Mouse (Mus musculus) neural tube, embryonic 10.5 days (tissue): ENCODE measurements around the gene Olfr967.
"Not testable (repeated sequence)": the region's sequence is repeated elsewhere in the genome, so short reads cannot be mapped to it uniquely, and the experiment has no call there.

Experiments used
- DNase-seq: peaks from one replicate; pipeline ENCODE4 v3.0.0-alpha.2; 2017; ENCODE audit warnings: low spot score; ENCODE audit errors: extremely low spot score

Gene Olfr967

DNA sequence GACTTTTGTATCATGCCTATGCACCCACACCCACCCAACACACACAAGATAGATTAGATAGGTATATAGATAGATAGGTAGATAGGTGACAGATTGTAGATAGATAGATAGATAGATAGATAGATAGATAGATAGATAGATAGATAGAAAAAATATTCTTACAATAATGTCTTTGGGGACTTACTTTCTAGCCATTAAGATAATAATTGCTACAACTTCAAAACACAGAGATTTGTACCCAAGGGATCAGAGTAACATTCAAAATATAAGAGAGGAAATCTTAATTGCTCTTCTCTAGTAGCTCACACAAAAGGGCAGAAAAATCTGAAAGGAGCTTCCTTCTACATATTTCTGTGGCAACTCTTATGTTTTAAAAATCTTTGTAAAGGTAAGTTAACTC, at the start of gene Olfr967:
Gene Olfr967 (plus strand): TSS at position 301 of the 400 bp plus-strand sequence.
- DNase-seq = no peak

DNA sequence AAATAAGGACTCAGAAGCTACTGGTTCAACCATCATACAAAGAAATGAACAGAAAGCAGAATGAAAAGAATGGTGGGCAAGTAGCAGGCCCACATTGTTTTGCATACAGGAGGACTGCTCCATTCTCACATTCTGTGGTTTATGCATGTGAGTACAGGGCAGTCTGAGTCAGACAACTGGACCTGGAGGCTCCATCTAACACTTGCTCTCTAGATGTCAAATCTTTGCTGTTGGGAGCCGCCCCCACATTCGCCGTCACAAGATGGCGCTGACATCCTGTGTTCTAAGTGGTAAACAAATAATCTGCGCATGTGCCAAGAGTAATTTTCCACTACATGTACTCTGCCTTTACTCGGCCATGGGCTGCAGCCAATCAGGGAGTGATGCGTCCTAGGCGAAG, 44.9 kb upstream of the Olfr967 start:
- not testable (repeated sequence) for DNase-seq

DNA sequence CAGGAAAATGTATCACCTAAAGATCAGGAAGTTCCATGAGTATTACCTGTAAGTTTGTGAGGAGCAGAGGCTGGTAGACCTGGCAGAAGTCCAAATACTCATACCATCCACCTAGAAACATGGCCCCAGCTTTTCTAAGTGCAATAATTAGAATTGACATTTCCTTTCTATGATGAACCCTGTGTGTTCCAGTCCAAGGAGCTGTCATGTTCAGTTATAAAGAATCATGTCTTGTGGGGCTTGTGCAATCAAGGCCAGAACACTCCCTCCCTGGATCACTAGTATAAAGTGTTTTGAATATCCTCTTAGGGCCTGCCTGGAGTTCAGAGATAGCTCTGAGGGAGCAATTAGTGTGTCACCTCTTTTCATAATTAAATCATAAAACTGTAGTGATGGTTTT, 39.0 kb upstream of the Olfr967 start, which contains the start of gene Olfr149:
Gene Olfr149 (minus strand): TSS at position 101 of the 400 bp plus-strand sequence.
- DNase-seq = no peak

DNA sequence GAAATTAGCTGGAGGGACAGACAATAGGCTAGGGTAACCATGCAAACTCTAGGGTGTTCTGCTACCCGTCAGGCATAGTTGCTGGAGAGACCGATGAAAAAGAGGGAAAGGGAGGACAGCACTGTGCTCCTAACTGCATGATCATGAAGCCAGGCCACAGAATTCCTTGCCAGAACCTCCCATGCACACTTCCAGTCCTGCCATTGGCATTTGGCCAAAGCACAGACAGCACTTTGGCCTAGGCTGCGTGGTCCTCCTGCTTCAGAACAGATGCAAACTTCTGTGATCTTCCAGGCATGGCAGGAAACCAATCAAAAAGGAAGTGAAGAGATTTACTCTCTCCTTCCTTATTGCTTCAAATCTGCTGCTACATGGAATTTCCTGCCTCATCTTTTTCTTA, 37.1 kb upstream of the Olfr967 start:
- no peak for DNase-seq

DNA sequence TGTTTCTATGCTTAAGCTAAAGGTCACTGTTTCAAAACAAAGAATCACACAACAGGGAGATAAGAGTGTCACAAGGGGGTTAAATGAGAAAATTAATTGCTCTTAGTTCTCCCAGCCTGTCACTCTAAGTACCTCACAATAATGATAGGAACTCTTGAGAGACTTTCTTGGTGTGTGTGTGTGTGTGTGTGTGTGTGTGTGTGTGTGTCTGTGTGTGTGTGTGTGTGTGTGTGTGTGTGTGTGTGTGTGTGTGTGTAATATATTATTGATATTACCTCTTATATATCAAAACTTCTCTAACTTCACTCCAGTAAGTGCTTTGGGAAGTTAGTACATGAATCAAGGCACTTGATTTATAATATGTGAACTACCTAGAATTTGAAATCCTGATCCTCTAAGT, 35.0 kb upstream of the Olfr967 start, which contains the start of gene Olfr965:
Gene Olfr965 (plus strand): TSS at position 301 of the 400 bp plus-strand sequence.
- DNase-seq = no peak

DNA sequence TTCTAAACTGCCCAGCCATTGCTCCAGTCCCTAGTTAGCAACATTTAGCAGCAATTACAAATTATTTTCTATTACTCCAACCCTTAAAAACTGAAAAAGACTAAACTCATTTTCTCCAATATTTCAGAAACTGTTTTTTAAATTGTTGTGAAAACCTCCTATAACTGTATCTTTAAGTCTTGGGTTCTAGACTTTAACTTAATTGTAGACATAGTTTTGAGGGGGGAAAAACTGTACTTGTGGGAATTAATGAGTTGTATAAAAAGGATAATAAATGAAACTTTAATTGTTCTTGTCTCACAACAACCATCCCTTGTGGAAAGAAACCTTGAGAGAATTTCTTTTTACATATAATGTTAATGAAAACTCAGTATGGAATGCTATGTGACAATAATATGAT, 15.4 kb upstream of the Olfr967 start, which contains the start of gene Olfr150:
Gene Olfr150 (plus strand): TSS at position 301 of the 400 bp plus-strand sequence.
- no peak for DNase-seq

DNA sequence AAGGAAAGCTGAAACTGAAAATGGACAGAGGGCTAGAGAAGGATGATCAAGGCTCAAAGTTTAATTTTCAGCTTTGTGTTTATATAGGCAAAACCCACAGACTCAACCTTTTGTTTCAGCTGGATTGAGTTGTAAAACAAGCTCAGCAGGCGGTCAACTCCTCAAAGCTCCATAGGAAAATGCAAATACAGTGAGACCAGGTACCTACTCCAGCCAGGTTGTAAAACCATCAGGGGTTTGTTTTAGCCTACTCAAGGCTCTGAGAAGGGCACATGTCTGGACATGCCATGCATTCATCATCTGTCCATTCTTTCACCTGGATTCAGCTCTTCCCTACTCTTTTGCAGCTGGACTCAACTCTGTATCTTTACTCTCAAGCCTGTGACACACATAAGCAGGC, 5.3 kb upstream of the Olfr967 start:
- no peak for DNase-seq

DNA sequence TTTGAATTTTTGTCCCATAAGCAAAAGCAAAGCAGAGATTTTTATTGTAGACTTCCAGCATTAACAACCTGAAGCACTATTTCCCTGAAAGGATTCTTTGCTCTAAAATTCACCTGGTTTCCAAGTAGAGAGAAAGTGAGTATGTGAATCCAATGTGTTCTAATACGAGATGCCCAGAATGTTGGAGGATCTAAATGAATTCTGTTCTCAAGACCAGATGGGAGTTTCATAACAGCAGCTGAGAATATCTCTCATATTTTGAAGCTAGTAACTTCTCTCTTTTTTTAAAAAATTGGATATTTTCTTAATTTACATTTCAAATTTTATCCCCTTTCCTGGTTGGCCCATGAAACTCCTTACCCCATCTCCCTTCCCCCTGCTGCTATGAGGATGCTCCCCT, 379 bp downstream of the Olfr967 start:
- DNase-seq = no peak

DNA sequence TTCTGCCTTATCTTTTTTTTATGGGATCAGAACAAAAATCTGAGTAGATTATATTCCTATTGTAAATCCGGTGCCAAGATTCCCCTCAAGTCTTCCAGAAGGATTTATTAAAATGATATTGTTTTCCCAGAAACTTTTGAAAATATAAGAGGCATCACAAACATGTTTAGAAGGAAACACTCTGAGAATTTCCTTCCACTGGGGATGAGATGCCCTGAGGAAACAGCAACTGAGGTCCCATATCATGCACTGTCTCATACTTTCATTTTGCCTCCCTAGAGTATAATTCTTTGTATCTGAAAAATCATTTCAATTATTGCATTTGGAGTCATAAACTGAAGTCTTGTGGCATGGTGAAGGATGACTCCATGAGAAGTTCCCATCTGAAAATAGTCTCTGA, 37.1 kb downstream of the Olfr967 start, which contains the start of gene Olfr968:
Gene Olfr968 (minus strand): TSS at position 101 of the 400 bp plus-strand sequence.
- DNase-seq = no peak

DNA sequence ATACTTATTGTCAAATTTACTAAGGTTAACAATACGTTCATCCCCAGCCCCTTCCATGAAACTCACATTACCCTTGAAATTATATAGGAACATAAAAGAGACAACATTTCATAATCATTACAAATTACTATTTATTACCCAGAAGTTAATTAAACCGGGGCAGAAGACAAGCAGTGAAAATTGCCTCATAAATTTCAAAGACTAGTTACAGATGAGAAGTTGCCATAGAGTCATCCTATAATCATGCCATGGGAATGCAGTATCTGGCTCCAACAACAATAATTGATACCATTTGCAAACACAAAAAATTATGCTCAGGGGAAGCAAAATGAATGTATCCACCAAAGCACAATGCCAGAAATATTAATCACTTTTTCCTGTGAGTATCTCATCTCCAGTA, 44.5 kb downstream of the Olfr967 start, which contains the start of gene Olfr969:
Gene Olfr969 (plus strand): TSS at position 388 of the 400 bp plus-strand sequence.
- DNase-seq = no peak
